Mouse (Mus musculus) ovary, adult 18-20 months (tissue): Measurements from ENCODE around the gene Thap12.

ENCODE experiments used
- DNase-seq: peaks from one replicate; pipeline ENCODE4 v3.0.0; 2022; ENCODE audit warnings: low spot score, mixed read lengths

Thap12 gene

GRCm38 (mm10) chr7:98698041-98698440 is 4.9 kb upstream of the Thap12 start:
- DNase-seq = no peak

- DNase-seq = no peak
Measured at GRCm38 (mm10) chr7:98698590-98698989, 4.3 kb upstream of the Thap12 start.

GRCm38 (mm10) chr7:98701771-98702170 is 1.1 kb upstream of the Thap12 start:
- no peak for DNase-seq

DNA sequence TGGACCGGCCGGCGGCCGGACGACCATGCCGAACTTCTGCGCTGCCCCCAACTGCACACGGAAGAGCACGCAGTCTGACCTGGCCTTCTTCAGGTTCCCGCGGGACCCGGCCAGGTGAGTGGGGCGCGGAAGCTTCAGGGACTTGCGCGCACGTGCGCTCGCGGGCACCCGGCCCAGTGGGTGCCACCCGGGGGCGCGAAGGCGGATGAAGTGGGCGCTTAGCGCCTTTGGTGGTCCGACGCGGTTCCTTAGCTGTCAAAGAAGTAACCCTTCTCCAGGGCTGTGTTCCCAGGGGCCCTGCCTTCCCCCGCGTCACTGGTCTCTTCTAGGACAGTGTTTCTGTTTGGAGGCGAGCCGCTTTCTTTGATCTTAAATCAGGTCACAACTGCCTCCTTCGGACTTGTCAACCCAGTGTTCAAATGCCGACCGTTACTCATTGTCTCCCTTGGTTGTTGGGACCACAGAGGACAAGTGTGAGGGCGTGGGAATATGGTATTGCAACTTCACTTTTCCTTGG is 520 bp downstream of the Thap12 start:
- no peak for DNase-seq

- no peak for DNase-seq
Measured at GRCm38 (mm10) chr7:98704276-98704675, 1.4 kb downstream of the Thap12 start.

GRCm38 (mm10) chr7:98713661-98714060 is 10.8 kb downstream of the Thap12 start:
- no peak for DNase-seq

GRCm38 (mm10) chr7:98717438-98717837 is 14.5 kb downstream of the Thap12 start:
- DNase-seq = no peak

DNA sequence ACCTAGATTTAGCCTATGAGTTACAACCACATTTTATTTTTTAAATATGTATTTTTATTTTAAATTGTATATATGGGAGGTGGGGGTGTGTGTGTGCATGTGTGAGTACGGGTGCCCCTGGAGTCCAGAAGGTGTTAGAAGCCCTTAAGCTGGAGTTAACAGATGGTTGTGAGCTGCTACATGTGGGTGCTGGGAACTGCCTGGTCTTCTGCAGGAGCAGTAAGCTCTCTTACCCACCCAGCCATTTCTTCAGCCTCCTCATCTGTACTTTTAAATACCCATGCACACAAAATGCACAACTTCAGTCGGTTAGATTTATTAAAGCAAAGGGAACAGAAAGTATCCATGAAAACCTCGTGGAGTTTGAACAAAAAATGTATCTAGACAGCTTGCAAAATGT is 16.9 kb downstream of the Thap12 start:
- no peak for DNase-seq

DNA sequence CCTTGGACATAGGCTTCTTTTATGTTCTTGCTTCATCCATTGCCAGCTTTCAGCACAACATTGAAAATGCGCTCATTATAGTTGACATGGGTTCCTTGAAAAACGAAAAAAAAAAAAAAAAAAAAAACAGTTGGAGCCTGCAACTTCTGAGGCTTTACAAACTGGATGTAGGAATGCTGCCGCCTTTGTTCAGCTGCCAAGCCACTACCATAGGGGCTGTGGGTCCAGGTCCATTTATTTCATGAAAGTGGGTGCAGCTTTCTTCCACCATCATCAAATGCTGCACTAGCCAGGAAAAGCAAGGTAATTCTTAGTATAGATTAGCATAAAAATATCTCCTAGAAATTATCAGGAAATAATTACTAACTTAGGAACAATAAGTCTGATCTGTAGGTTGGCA is 17.8 kb downstream of the Thap12 start:
- no peak for DNase-seq

GRCm38 (mm10) chr7:98721172-98721571 is 18.3 kb downstream of the Thap12 start:
- DNase-seq = no peak

- DNase-seq = no peak
Measured at GRCm38 (mm10) chr7:98721623-98722022, 18.7 kb downstream of the Thap12 start.

GRCm38 (mm10) chr7:98725686-98726195 is 22.8 kb downstream of the Thap12 start:
- no peak for DNase-seq

- DNase-seq = no peak
Measured at GRCm38 (mm10) chr7:98727986-98728385, 25.1 kb downstream of the Thap12 start.

- no peak for DNase-seq
Measured at GRCm38 (mm10) chr7:98728499-98728898, 25.6 kb downstream of the Thap12 start.

- DNase-seq = no peak
Measured at GRCm38 (mm10) chr7:98729661-98730271, 26.9 kb downstream of the Thap12 start.

GRCm38 (mm10) chr7:98733958-98734357 is 31.1 kb downstream of the Thap12 start:
- DNase-seq = no peak

DNA sequence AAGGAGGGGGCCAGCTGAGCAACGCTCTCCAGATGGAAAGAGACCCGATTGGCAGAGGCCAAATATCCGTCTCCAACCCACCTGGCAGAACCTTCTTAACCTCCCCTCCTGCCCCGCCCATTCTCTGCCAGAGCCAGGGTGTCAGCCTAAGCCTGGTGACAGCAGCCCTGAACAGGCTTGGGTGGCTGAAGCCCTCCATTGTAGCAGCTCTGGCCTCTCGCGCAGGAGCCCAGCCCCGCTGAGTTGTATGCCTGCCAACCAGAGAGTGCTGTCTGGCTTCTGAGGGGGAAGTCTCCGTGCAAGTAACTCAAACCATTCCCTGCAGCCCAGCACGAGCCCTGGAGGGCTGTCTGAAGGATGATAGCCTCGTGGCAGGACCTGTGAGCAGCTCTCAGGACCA is 32.0 kb downstream of the Thap12 start:
- DNase-seq = no peak

DNA sequence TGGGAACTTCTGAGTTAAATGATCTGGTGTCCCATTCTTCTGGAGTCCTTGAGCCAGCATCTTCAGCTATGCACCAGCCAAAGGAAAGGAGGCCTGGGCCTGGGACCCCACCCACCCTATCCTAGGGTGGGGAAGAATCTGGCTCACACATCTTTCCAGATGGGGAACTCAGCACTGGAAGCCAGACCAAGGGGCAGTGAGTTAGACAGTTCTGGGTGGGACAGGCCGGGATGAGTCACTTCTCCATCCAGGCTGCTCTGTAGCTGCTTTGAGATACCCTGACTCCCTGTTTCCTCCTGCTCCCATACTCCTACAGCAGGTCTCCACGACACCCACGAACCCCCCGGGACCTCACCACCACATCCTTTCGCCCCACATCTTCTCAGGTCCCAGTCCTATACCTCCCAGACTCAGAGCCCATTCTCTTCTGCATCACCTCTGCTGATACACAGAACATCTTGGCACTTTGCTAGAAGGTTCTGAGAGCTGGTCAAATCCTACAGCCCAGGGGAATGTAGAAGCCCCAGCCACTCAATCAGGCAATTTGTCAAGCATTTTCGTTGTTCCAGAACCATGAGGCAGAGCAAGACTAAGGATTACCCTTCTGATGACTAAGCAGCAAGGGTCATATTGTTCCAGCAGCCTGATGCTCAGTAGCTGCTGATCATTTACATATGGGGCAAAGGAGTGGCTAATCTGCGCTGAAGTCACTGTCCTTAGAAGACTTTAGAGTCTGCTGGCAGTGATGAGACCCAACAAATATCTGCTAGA is 34.1 kb downstream of the Thap12 start:
- DNase-seq = no peak

DNA sequence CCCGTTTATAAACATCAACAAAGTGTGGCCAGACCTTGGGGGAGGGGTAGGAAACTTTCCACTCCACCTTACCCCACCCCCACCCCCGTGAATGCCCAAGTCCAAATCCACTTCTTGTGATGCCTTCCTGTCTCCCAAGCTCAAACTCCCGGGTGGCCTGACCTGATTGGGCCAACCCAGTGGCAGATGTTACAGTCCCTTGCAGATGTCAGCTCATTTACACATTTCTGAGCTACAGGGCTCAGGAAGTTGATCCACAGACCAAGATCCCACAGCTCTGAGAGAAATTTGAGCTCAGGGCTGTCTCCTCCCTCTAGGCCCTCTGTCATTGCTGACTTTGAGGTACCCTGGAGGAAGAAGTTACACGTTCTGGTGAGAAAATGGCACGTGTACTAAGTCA is 37.5 kb downstream of the Thap12 start:
- DNase-seq = no peak

GRCm38 (mm10) chr7:98743312-98743711 is 40.4 kb downstream of the Thap12 start:
- no peak for DNase-seq

- no peak for DNase-seq
Measured at GRCm38 (mm10) chr7:98750404-98750803, 47.5 kb downstream of the Thap12 start.

DNA sequence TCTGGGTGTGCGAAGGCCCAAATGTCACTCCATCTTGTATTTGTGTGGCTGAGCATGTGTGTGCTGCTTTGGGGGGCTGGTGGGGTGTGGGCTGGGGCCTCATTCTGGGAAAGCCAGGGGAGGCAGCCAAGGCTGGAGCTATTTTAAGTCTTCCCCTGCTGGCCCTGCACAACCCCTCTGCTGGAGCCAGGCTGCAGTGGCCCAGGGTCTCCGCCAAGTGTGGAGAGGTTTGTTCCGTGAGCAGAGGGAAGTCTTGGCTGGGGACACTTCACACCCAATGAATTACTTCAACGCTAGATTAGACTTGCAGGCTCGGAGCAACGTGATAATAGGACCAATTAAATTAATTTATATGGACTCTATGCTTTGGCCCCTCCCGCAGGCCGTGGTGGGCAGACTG is 49.8 kb downstream of the Thap12 start:
- no peak for DNase-seq

DNA sequence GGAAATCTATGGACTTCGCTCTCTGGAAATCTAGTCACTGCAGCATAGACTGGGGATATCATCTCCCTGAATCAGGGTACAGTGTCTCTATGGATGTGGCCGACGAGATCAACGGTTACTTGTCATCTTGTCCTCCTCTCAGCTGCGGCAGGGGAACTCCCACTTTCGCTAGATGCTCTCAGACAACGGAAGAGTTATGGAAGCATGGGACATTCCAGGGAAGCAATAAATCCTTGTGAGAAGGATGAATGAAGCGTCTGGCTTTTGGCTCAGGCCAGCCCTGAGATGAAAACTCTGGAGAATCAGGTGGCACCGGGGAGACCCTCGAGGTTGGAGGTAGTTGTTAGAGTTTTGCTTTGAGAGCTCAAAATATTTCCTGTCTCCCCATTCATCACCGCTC is 53.1 kb downstream of the Thap12 start:
- no peak for DNase-seq
